Mouse (Mus musculus): Measurements from ENCODE around the gene Akirin1.

The Akirin1 gene

DNA sequence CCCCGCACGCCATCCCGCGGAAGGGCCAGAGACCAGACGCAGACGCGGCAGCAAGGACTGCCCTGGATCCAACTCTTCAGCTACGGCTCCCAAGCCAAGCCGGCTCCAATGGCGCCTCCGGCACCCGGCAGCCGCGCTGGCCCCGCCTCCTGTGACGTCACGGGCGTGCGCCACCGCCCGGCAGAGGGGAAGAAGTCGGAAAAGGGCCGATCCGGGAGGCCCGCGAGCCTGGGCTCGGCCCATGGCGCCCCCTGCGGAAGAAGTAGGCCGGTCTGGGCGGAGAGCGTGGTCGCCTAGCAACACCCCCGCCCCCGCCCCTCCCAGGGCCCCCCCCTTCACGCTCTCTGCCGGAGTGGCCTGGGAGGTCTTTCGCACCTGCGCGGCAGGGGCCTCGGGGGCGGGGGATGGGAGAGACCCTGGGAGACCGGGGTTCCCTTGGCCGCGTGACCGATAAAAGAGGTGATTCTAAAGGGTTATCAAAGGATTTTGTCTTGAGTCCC is at the start of gene Akirin1:
Akirin1 (minus strand) TSS at position 194 of the 500 bp plus-strand sequence.
- peak; percentile 99 for DNase-seq (ENCODE audit: low read depth)

DNA sequence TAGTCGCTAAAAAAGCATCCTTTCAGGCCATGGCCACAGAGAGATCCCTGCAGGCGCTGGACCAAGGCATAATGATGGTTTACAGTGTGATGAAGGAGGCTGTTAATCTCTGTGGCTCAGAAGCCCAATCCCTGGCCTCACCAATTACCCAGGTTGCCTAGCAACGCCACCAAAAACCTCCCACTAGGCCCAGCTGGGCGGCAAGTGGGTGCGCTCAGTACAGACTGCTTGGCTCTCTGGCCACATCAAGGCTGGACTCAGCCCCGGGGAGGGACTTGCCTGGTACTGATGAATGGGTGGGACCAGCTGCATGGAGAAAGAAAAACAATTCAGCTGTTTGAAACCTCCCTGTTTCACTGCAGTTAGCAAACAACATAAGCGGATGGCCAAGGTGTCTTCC is 47.7 kb upstream of the Akirin1 start:
- peak; percentile 45 for DNase-seq (ENCODE audit: low read depth)

DNA sequence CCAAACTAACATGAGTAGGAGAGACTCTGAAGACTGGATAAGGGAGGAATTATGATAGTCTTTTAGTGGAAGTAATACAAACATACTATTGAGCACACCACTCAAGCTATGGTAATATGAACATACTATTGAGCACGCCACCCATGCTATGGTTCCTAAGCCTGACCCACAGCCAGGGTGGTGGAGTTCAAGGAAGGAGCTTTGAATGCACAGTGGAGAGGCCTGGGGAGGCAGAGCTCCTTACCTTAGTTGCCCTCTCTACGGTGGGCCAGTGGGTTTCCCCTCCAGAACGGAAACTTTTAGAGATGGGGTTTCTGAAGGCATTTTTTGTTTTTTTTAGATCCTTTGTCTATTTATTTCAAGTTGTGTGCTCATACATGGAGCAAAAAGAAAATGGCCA is 47.3 kb upstream of the Akirin1 start:
- DNase-seq (ENCODE audit: low read depth): no peak

DNA sequence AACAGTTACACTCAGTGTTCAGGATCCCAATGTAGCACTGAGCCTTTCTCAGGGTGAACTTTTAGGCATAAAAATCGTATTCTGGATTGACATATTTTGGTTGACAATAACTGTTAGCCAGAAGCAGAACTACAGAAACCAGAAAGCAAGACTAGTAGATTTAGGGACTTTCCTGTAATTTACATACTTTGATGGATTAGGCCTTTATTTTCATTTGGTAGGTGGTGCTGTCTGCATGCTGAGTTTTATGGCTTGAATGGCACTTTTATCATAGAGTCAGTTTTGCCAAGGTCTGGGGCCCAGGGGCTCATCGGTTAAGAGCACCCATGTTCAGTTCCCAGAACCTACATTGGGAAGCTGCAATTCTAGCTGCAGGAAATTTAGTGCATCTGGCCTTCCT is 44.9 kb upstream of the Akirin1 start:
- DNase-seq (ENCODE audit: low read depth): no peak

DNA sequence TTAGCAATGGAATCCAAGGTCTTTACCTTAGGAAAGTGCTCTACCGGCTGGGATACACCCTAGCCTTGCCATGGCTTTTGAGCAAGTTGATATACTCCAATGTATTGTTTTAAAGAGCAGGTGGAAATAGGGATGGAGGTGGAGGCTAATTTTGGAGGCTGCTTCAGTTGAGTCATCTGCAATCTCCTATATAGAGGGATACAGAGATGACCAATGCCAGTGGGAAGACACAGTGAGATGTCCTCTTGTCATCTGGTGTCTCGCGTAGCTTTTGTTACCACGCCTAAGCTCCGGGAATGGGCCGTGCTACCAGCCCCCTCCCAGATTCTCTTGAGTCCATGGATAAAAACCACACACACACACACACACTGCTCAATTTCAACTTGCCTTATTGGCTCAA is 43.0 kb upstream of the Akirin1 start:
- DNase-seq (ENCODE audit: low read depth): no peak

DNA sequence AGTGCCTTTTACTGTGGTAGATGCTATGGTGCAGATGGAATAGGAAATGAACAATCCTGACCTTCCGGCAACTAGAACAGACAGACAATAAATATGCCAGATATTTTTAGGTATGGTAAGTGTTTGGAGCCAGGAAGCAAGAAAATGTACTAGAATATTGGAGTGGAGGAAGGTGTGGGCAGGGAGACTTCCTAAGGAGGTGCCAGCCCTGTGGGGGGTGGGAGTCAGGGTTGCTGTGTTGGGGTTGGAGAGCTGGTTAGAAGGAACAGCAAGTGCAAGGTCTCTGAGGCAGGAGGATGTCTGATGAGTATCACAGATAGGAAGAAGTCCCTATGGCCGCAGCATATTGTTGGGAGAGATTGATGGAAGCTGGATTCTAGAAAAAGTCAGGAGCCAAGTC is 42.5 kb upstream of the Akirin1 start:
- no peak for DNase-seq (ENCODE audit: low read depth)

DNA sequence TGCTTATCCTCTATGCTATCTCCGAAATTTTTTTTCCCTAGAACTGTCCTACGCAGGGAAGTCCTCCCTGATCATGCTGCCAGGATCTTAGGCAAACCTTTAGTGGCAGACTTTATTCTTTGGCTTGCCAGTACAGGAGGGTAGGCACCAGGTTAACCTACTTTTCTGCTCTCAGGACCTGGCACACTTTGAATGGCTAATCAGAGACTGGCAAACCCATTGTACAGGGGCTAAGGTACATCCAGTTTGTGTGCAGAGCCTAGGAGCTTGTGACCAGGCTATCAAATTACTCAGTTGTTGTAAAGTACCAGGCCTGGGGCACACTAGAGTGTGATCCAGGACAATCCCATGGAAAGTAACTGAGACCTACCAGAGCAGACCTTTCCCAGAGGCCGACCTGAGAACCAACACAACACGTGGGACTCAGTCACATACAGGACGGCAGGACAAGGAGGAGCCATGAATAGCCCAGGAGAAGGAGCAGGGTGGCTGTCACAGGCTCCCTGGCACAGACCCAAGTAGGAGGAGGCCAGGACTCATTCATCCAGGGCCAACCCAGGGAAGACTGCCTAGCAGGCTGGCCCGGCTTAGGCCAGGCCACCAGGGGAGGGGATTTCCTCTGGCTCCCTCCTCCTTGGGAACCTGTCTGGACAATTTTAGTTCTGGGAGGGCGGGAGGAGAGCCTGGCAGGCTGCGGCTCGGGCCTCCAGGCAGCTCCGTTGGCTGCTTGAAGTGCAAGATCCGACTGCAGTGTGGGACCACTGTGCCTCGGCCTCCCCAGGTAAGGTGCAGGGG is 37.2 kb upstream of the Akirin1 start, which contains the start of gene Rhbdl2:
Rhbdl2 (plus strand) TSS at position 684 of the 795 bp plus-strand sequence.
- peak; percentile 32 for DNase-seq (ENCODE audit: low read depth)

DNA sequence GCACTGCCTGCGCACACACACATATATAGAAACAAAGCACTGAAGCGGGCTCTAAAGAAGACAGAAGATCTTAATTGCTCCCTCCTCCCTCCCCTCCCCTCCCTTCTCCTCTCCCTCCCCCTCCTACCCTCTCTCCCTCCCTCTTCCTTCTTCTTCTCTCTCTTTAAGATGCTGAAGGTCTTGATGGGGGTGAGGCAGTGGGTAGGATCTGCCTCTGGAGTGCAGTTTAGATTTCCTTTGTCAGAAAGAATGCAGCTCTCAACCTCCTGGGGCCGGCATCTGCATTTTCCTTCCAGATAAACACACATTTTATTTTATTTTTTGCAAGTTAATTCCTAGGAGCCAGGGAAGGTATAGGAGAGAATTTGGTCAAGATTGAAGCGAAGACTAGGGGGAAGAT is 18.1 kb upstream of the Akirin1 start:
- DNase-seq (ENCODE audit: low read depth): no peak

DNA sequence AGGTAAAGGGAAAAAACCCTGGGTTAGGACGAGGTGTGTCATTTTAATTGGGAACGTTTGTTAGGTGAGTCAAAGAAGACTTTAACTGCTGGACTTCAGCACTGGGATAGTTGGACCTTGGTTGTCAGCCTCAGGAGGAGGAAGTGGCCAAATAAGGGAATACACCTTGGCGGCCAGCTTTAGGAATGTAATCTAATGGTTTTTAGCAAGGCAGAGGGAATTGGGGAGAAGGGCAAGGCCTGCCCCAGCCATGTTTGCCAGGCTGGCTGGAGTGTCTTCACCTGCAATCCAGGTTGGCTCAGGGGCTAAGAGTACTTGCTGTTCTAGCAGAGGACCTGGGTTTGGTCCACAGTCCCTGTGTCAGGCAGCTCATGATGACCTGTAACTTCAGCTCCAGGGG is 17.7 kb upstream of the Akirin1 start:
- DNase-seq (ENCODE audit: low read depth): no peak

DNA sequence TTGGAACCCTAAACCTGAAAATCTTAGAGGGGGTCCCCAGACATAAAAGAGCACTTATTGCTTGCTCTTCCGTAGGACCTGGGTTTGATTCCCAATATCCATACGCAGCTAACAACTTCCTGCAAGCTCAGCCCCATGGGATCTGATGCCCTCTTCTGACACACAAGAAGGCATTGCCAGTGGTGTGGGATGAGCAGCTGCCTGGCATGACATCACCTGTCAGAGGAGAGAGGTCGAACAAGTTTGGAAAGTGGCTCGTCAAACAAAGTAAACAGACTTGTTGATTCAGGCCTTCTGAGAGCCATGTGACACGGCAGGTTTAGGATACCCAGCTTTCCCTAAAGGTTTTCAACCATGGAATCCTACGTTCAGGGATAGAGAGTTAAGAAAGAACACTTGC is 14.9 kb upstream of the Akirin1 start:
- DNase-seq (ENCODE audit: low read depth): no peak

DNA sequence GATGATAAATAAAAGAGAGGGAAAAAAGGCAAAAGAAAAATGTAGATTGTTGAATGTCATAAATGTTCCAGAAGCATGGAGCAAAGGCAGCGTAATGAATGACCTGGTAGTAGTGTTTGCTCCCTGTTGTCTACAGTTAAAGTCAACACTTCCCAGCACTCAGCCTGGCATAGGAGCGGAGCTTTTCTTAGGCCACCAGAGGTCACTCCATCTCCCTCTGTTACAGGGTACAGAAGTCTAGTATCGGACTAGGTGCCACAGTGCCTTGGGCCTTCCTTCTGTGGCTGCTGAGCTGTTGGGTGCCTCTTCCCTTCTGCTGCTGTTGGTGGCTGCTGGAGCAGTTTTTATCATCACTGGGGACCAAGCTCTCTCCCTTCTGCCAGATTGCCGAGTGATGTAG is 8.2 kb upstream of the Akirin1 start:
- peak; percentile 70 for DNase-seq (ENCODE audit: low read depth)

DNA sequence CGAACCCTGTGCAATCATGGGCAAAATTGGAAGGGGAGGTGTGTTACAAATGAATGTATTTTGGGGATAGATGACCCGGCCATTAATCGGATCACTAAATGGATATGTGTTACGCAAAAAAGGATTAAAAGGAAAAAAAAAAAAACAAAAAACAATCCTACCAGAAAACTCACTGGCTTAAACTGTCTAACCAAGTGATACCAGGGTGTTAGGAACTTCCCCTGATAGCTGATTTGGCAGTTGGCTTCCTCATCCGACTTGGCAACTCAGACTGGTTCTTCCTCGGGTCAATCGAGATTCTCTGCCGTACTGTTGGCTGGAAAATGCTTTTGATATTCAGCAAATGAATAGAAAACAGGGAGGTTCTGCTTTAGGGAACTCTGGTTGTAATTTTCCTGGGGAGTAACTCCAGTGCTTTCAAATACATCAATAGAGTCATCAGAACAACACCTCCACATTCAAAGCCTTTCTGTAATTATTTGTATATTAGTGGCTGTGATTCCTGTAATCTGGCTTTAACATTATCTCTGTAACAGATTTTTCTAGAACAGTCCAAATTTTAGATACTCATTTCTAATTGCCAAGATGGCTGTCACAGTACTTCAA is 665 bp upstream of the Akirin1 start:
- DNase-seq (ENCODE audit: low read depth): peak; percentile 63

DNA sequence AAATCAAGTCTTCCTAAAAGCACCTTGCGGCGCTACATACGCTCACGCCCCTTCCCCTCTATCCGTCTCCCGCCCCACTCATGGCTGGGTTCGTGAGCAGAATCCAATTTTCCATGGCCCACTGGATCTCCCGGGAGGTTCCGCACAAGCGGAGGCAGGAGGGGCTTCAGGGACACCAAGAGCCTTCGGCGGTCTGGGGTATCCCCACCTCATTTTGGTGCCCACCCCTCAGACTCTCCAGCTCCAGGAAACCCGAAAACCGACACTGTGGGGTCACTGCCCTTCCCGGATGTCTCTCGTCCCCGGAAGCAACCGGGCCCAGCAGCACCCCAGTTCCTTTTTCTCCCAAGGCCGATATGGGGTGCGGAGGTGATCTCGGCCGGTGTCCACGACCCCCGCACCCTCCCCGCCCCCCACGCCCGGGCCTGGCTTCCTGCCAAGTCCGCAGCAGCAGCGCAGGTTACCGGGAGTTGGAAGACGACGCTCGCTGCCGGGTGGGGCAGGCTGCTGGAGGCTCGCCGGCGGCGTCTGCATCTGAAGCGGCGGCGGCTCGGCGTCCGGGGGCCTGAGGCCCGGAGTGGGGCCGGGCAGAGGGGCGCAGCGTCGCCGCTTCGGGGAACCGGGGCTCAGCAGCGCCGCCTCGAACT is 538 bp downstream of the Akirin1 start:
- peak; percentile 23 for DNase-seq (ENCODE audit: low read depth)

DNA sequence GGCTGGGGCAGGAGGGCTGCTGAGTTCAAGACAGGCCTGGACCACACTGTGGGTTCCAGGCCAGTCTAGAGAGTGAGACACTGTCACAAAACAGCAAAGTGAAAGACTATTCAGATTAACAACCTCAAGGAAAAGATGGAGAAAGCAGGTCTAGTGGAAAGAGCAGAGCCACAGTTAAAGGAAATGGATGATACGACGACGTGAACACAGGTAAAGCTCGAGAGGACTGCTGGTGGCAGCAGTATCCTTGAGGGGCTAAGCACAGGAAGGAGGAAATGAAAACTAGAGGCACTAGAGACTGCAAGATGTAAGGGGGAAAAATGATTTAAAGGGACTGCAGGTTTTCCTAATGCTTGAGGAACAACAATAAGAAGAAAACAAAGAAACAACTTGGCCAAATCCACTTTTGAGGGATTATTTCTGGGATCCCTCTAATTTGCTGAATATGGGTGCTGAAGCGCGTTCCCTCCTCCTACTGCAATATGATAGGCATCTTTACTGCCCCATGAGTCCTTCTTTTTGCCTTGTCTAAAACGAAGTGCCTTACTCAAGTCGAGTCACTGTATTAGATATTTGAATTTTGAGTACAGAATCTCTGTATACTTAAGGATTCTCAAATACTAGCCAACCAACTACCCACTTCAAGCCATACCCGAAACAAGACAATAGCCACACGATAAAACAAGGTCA is 1.3 kb downstream of the Akirin1 start:
- peak; percentile 29 for DNase-seq (ENCODE audit: low read depth)

DNA sequence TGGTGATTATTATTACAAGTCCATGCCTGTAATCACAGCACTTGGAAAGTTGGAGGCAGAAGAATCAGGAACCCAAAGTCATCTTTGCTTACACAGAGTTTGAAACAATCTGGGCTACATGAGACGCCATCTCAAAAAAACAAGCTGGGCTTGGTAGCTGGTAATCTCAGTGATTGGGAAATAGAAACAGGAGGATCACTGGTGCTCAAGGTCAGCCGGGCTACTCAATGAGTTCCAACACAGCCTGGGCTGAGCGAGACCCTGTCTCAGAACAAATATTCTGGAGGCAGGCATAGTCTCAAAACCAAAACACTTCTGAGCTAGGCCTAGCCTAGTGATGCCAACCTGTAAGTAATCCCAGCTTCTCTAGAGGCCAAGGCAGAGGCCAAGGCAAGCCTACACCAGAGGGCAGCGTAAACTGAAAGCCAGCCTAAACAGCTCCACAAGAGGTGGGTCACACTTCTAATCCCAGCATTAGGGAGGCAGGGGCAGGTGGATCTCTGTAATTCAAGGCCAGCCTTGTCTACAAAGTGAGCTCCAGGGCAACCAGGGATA is 4.8 kb downstream of the Akirin1 start:
- DNase-seq (ENCODE audit: low read depth): peak; percentile 15

DNA sequence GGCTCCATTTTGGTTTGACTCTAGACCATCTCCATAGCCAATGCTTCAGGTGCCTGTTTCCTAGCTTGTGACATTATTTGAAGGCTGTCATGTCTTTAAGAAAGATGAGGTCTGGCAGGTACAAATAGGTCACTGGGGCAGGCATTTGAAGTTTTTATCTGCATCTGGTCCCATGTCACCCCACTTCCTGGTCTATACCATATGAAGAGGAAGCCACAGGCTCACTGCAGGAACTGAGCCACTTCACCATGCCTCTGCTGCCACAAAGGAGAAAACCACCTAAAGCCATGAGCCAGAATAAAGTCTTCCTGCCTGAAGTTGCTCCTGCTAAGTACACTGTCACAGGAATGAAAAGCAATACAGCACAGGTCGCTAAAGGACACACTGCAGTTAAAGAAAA is 7.3 kb downstream of the Akirin1 start:
- DNase-seq (ENCODE audit: low read depth): no peak

DNA sequence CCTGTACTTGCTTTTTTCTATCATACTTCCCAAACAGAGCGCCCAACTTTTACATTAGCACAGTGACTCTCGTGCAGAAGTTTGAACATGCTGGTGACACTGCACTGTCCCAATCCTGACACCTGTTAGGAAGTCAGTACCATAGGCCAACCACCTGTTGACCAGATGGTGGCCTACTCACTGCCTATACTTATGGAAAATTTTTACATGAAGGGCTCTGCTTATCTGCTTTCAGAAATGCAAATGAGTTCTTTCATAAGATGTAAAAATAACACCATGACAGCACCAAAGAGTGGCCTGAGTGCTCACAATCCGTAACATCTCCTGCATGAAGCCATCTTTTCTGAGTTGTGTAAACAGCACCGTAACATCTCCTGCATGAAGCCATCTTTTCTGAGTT is 11.4 kb downstream of the Akirin1 start:
- no peak for DNase-seq (ENCODE audit: low read depth)

DNA sequence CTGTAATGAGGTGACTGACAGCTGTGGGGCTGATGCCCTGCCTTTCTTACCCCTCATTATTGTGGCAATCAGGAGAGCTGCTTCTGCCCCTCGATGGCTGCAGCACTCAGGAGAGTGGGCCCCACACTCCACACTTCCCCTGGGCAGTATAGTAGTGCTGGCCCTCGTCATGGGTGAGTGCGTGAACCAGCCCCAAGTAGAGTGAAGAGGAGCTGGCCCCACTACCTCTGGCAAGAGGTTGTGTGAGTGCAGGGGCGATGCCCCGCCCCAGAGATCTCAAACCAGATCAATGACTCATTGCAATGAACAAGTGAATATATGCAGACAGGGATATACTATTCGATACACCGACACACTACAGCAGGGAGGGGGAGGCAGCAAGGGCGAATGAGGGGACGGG is 16.6 kb downstream of the Akirin1 start:
- DNase-seq (ENCODE audit: low read depth): no peak

DNA sequence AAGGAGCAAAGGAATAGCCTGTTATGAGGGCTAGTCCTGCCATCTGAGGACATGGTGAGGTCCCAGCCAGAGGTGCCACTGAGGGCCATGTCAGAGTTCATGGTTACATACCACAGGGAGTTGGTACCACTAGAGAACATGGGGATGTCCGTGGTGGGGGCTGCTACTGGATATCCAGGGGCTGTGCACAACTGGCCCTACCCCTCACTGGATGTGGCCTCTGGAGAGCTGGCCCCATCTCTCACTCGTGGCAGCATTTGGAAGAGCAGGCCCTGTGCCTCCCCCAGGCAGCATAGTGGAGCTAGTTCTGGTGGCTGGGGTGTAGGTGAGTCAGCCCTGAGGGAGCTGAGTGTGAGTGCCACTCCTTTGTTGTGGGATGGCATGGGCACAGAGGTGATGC is 17.2 kb downstream of the Akirin1 start:
- DNase-seq (ENCODE audit: low read depth): no peak

DNA sequence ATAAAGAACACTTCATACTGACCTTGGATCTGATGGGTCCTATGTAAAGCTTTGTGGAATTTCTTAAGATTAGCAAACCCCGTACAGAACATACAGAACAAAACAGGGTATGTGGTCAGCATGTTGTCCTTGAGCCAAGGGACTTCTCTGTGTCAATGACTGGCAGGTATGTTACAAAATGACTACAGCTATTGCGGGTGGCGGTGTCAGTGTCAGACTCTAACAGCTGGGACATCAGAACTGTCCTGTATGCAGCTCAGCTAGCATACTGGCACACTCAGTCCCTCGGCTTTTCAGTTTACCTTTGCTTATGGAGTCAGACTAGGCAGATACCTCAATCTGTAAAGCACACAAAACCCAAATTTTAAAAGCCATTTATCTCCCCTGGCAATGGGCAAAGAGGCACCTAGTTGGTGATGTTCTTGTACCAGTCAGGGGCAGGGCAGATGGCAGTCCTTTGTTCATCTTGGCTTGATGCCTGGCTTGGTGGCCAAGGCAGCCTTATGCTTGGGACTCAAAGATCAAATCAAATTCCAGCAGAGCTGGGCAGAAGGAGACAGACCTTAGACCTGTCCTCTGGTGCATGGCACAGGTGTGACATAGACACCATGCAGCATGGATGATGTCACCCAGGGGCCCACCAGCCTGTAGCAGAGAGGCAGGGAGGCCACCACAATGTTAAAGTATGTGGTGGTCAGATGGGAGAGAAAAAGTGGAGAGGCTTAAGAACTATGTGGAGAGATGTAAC is 17.8 kb downstream of the Akirin1 start:
- DNase-seq (ENCODE audit: low read depth): no peak

DNA sequence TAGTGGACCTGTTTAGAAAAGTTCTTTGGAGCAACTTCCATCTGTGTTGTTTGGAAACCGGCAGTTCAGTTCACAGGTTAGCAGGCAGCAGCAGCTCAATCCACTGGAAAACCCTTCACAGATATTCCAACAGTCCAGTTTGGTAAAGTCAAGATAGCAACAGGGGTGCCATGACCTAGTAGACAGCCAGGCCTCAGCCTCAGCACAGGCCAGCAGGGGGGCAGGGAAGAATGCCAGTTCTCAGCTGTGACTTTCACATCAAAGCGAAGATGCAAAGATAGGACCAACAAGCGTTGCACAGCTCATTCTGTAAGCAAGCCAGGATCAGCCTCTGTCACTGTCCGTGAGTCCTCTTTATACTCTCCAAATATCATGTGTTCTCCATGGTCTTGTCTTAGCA is 28.4 kb downstream of the Akirin1 start:
- no peak for DNase-seq (ENCODE audit: low read depth)

DNA sequence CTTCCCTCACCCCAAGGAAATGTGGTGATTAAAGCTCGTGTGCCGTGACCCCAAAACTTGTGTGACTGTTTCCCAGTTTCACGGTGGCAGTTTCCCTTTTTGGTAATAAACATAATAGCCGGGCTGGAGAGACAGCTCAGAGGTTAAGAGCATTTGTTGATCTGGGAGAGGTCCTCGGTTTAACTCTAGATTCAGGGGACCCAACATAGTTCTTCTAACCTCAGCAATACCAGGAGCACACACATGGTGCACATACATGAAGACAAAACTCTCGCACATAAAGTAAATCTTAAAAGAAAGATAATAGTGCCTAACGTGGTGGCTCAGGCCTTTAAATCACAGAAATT is 31.7 kb downstream of the Akirin1 start:
- DNase-seq (ENCODE audit: low read depth): no peak

All from NIH3T3 (cell line).